Mouse (Mus musculus) embryonic fibroblast, embryonic 13.5 days (primary cell): ENCODE data around the gene Mtif2.
"Not testable (repeated sequence)": the region's sequence is repeated elsewhere in the genome, so short reads cannot be mapped to it uniquely, and the experiment has no call there.

ENCODE experiments used
- CTCF ChIP-seq: IDR thresholded peaks from 2 replicates; pipeline ENCODE4 v1.5.1; 2011; ENCODE audit warnings: mild to moderate bottlenecking, control low read depth, low read length, moderate library complexity, borderline replicate concordance; ENCODE audit not compliant: insufficient read depth
- POLR2A ChIP-seq: IDR thresholded peaks from 2 replicates; pipeline ENCODE4 v1.6.1; 2011; ENCODE audit warnings: low read depth, mild to moderate bottlenecking, control low read depth, low read length, moderate library complexity

- TF ChIP-seq POLR2A, CTCF: not testable (repeated sequence)
Measured at GRCm38 (mm10) chr11:29545150-29545752, 19.0 kb downstream of the Mtif2 start.
